Mouse (Mus musculus): ENCODE data around the gene Tas2r138. TPM values are rescaled to one million over a fixed set of nuclear protein-coding genes. Genes with fewer than 3 reads are reported as not detected.

The Tas2r138 gene
- polyA plus RNA-seq (2015; fragmentation: Nextera tagmentation; extraction: Ambion mirVana): not detected in 2 replicates

DNA sequence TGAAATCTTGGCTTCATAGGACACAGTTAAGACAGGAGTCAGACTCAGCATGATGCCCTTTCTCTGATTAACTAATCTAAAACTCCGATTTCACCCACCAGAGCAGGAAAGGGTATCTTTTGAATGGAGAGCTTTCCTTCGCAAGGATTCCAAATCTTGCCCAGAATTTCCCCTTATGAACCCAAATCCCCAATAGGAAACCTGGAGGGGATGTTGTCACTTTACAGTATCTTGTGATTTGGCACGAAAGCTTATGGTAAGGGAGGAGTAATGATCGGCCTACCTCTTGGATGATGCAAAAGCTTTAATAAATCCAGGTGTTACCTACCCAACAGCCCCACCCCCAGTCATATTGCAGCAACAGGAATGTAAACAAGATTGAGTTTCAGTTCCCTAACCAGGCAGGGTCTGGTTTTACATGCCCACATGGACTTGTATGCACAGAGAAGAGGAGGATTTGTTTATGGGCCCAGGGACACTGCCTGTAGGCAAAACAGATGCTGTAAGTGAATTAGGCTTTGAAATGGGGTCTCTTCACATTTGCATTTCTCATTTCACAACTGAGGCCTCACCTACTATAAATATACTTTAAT lies at the start of gene Tas2r138:
Gene Tas2r138 (minus strand): TSS at position 51 of the 593 bp plus-strand sequence.
- no peaks in the 10 kb centered on the region for H3K9me3 ChIP-seq
- no peaks in the 10 kb centered on the region for H3K27me3 ChIP-seq
- ATAC-seq: no peak
- H3K4me1 ChIP-seq (replicated peaks): no peaks in the 10 kb centered on the region
- 90% methylated on average over 4 of the region's 4 CpGs for WGBS
- H3K27ac ChIP-seq: no peak within 1 kb of the TSS
- no peak within 1 kb of the TSS for H3K9ac ChIP-seq (replicated peaks)
- no peak within 1 kb of the TSS for H3K4me2 ChIP-seq (replicated peaks)
- H3K36me3 ChIP-seq: no peaks in the 10 kb centered on the region
- no peak within 1 kb of the TSS for H3K4me3 ChIP-seq (replicated peaks)

DNA sequence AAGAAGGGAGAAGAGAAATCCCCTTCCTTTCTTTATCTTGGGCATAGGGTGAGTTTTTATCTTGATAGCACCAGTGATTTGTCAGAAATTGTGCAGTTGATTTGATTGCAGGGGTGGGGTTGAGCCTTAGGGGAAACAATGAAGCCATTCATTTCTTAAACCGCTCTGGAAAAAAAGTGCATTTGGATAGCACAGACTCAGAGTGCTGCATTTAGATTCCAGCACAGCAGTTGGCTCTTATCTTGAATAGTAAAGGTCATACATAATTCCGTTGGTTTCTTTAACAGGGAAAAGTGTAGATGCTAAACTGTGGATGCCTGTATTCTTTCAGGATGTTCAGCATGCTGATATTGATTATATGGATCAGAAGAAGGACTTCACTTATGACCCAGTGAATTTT lies 47.8 kb upstream of the Tas2r138 start:
- H3K4me1 ChIP-seq (replicated peaks): no peaks in the 10 kb centered on the region

GRCm38 (mm10) chr6:40650953-40651352 lies 37.8 kb upstream of the Tas2r138 start:
- no peak overlapping the region for H3K4me2 ChIP-seq (replicated peaks)
- WGBS: 98% methylated on average over 1 of the region's 1 CpGs
- no peak overlapping the region for H3K4me3 ChIP-seq (replicated peaks)
- ATAC-seq: no peak
- no peaks in the 10 kb centered on the region for H3K4me1 ChIP-seq (replicated peaks)
- H3K9me3 ChIP-seq: no peaks in the 10 kb centered on the region
- H3K36me3 ChIP-seq: no peaks in the 10 kb centered on the region
- no peaks in the 10 kb centered on the region for H3K27me3 ChIP-seq
- no peak overlapping the region for H3K9ac ChIP-seq (replicated peaks)
- H3K27ac ChIP-seq: no peak overlapping the region

More for the DNA sequence above, 47.8 kb upstream of the Tas2r138 start:
- H3K4me3 ChIP-seq (replicated peaks): no peak overlapping the region
- no peaks in the 10 kb centered on the region for H3K27me3 ChIP-seq
- H3K27ac ChIP-seq: no peak overlapping the region
- no peaks in the 10 kb centered on the region for H3K36me3 ChIP-seq
- H3K4me2 ChIP-seq (replicated peaks): no peak overlapping the region
- no peak for ATAC-seq
- no peaks in the 10 kb centered on the region for H3K9me3 ChIP-seq
- 11% methylated on average over 2 of the region's 2 CpGs for WGBS
- H3K9ac ChIP-seq (replicated peaks): no peak overlapping the region

GRCm38 (mm10) chr6:40645701-40646100 lies 32.6 kb upstream of the Tas2r138 start:
- Histone ChIP-seq H3K4me3 (replicated peaks) (no peak overlapping the region), H3K4me2 (replicated peaks) (no peak overlapping the region), H3K36me3 (no peaks in the 10 kb centered on the region), H3K27me3 (no peaks in the 10 kb centered on the region), H3K27ac (no peak overlapping the region), H3K9me3 (no peaks in the 10 kb centered on the region), H3K4me1 (replicated peaks) (peaks cover 4% of the 10 kb centered on the region; the same call in 1 of the 2 replicates), H3K9ac (replicated peaks) (no peak overlapping the region)
- 53% methylated on average over 8 of the region's 8 CpGs for WGBS
- ATAC-seq: no peak

GRCm38 (mm10) chr6:40640710-40641538 lies 27.8 kb upstream of the Tas2r138 start:
- no peaks in the 10 kb centered on the region for H3K9me3 ChIP-seq
- H3K27me3 ChIP-seq: no peaks in the 10 kb centered on the region
- no peak overlapping the region for H3K27ac ChIP-seq
- H3K36me3 ChIP-seq: no peaks in the 10 kb centered on the region
- H3K9ac ChIP-seq (replicated peaks): no peak overlapping the region
- H3K4me1 ChIP-seq (replicated peaks): peaks cover 4% of the 10 kb centered on the region; the same call in 1 of the 2 replicates
- H3K4me2 ChIP-seq (replicated peaks): no peak overlapping the region
- WGBS: 89% methylated on average over 8 of the region's 8 CpGs
- ATAC-seq: no peak
- H3K4me3 ChIP-seq (replicated peaks): no peak overlapping the region

- Histone ChIP-seq H3K36me3 (no peaks in the 10 kb centered on the region), H3K27ac (no peak overlapping the region), H3K9me3 (no peaks in the 10 kb centered on the region), H3K4me3 (replicated peaks) (no peak overlapping the region), H3K4me2 (replicated peaks) (no peak overlapping the region), H3K4me1 (replicated peaks) (no peaks in the 10 kb centered on the region), H3K27me3 (no peaks in the 10 kb centered on the region), H3K9ac (replicated peaks) (no peak overlapping the region)
- ATAC-seq: no peak
- 94% methylated on average over 5 of the region's 5 CpGs for WGBS
Measured at GRCm38 (mm10) chr6:40637755-40638154, 24.6 kb upstream of the Tas2r138 start.

- H3K9ac ChIP-seq (replicated peaks): no peak overlapping the region
- H3K4me1 ChIP-seq (replicated peaks): no peaks in the 10 kb centered on the region
- H3K9me3 ChIP-seq: no peaks in the 10 kb centered on the region
- WGBS: 88% methylated on average over 6 of the region's 6 CpGs
- no peak overlapping the region for H3K27ac ChIP-seq
- no peak overlapping the region for H3K4me3 ChIP-seq (replicated peaks)
- no peak for ATAC-seq
- no peaks in the 10 kb centered on the region for H3K36me3 ChIP-seq
- H3K4me2 ChIP-seq (replicated peaks): no peak overlapping the region
- no peaks in the 10 kb centered on the region for H3K27me3 ChIP-seq
Measured at GRCm38 (mm10) chr6:40635559-40635958, 22.4 kb upstream of the Tas2r138 start.

DNA sequence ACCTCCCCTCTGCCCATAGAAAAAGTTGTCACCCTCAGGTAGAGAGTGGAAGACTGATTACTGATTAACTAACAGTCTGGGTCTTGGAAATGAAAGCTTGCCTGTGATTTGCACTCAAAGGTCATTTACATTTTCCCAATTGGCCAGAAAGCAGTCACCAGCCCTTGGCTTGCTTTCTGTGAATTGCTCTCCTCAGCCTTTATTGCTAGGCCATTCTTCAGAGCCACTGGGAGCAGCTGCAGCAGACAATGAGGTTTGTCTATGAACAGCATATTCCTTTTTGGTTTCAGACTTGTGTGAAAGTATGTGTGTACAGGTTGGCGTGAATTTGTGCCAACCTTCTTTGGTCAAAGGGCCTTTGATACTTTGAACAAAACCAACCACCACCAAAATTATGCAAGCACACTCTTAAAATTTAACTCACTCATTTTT lies 21.5 kb upstream of the Tas2r138 start:
- H3K4me3 ChIP-seq (replicated peaks): no peak overlapping the region
- no peak overlapping the region for H3K4me2 ChIP-seq (replicated peaks)
- H3K27ac ChIP-seq: no peak overlapping the region
- no peaks in the 10 kb centered on the region for H3K9me3 ChIP-seq
- H3K27me3 ChIP-seq: no peaks in the 10 kb centered on the region
- no peaks in the 10 kb centered on the region for H3K4me1 ChIP-seq (replicated peaks)
- no peaks in the 10 kb centered on the region for H3K36me3 ChIP-seq
- no peak for ATAC-seq
- 71% methylated on average over 1 of the region's 1 CpGs for WGBS
- no peak overlapping the region for H3K9ac ChIP-seq (replicated peaks)

DNA sequence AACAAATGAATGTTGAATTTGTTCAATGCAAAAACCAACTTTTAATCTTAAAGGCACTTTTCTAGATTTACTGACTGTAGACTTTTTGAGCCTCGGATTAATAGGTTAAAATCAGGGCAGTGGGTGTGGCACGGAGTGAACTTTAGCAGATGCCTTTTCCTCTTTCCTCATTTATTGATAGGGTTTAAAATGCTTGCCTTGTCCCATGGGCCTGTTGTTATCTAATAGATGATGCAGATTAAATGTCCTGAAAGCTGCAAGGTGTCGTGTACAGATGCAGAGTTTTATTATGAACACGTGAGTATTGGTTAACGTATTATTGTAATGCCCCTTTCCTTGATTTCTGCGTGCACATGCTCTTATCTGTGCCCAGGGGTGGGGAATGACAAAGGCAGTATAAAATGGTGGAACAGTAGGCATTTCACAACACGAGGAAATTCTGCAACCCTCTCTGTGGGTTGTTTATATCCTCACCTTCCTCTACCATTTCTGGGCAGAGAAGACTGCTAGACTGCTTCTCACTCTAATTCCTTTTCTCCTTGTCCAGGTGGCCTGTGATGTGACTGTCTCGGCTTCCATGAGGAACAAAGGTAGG lies 15.4 kb upstream of the Tas2r138 start, which contains the start of gene Mgam:
Gene Mgam (plus strand): TSS at position 426 of the 595 bp plus-strand sequence.
- no peaks in the 10 kb centered on the region for H3K4me1 ChIP-seq (replicated peaks)
- H3K9ac ChIP-seq (replicated peaks): no peak within 1 kb of the TSS
- 86% methylated on average over 8 of the region's 8 CpGs for WGBS
- ATAC-seq: no peak
- H3K27ac ChIP-seq: no peak within 1 kb of the TSS
- H3K4me3 ChIP-seq (replicated peaks): no peak within 1 kb of the TSS
- H3K36me3 ChIP-seq: no peaks in the 10 kb centered on the region
- H3K27me3 ChIP-seq: no peaks in the 10 kb centered on the region
- H3K4me2 ChIP-seq (replicated peaks): no peak within 1 kb of the TSS
- H3K9me3 ChIP-seq: no peaks in the 10 kb centered on the region

DNA sequence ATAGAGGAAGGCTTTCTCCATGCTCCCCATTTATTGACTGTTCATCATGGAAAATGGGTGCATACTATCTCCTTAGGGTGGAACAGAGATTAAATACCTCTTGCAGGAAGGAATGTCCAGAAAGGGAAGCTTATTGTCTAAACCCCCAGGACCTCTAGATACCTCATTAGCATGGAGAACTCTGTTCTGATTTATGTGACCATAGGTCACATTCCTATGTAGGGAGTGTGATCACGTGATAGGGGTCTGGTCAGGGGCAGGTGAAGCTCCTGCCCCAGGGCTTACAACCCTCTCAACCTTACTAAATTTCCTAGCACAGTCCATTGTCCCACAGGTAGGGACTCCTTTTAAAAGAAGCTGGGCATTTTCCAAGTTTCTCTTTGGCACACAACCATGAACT lies 13.0 kb upstream of the Tas2r138 start:
- Histone ChIP-seq H3K9me3 (no peaks in the 10 kb centered on the region), H3K4me1 (replicated peaks) (no peaks in the 10 kb centered on the region), H3K4me2 (replicated peaks) (no peak overlapping the region), H3K9ac (replicated peaks) (no peak overlapping the region), H3K27ac (no peak overlapping the region), H3K4me3 (replicated peaks) (no peak overlapping the region), H3K36me3 (no peaks in the 10 kb centered on the region), H3K27me3 (no peaks in the 10 kb centered on the region)
- 63% methylated on average over 1 of the region's 1 CpGs for WGBS
- ATAC-seq: no peak

- 22% methylated on average over 2 of the region's 2 CpGs for WGBS
- Histone ChIP-seq H3K4me1 (replicated peaks) (no peaks in the 10 kb centered on the region), H3K4me2 (replicated peaks) (no peak overlapping the region), H3K27me3 (no peaks in the 10 kb centered on the region), H3K9me3 (no peaks in the 10 kb centered on the region), H3K27ac (no peak overlapping the region), H3K4me3 (replicated peaks) (no peak overlapping the region), H3K9ac (replicated peaks) (no peak overlapping the region), H3K36me3 (no peaks in the 10 kb centered on the region)
- ATAC-seq: peak; percentile 63; the same call in 1 of the 2 replicates
Measured at GRCm38 (mm10) chr6:40617965-40618364, 4.9 kb upstream of the Tas2r138 start.

DNA sequence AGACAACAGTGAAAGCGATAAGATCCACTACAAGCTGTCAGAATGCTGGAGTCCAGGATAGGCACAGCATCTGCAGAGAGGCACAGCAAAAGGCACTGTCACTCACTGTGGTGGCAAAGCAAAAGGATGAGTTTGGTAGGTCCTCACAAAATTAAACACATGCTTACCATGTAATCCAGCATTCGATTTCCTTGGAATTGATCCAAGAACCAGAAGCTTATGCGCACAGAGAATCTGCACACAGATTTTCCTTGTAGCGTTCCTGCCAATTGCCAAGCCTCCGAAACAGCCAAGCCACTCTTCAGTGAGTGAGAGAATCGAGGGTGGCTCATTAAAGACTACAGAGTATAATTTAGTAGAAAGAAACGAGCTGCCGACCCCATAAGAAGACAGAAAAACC lies 2.9 kb downstream of the Tas2r138 start:
- WGBS: 76% methylated on average over 8 of the region's 8 CpGs
- Histone ChIP-seq H3K36me3 (no peaks in the 10 kb centered on the region), H3K4me2 (replicated peaks) (no peak overlapping the region), H3K27me3 (no peaks in the 10 kb centered on the region), H3K4me1 (replicated peaks) (no peaks in the 10 kb centered on the region), H3K4me3 (replicated peaks) (no peak overlapping the region), H3K9ac (replicated peaks) (no peak overlapping the region), H3K27ac (no peak overlapping the region), H3K9me3 (no peaks in the 10 kb centered on the region)
- ATAC-seq: no peak

All from midbrain, embryonic 13.5 days (tissue).